Mouse (Mus musculus) WW6 (cell line): ENCODE data around the gene Herc1.

Experiments used
- DNase-seq: peaks from one replicate; pipeline ENCODE4 v3.0.0-alpha.2; 2013; ENCODE audit warnings: low read depth, low spot score

Gene Herc1

GRCm38 (mm10) chr9:66349860-66350787, at the start of gene Herc1:
Herc1 (plus strand) TSS chr9:66350450.
- DNase-seq: peak; percentile 90

- no peak for DNase-seq
These were observed 45.7 kb upstream of the Herc1 start for GRCm38 (mm10) chr9:66304320-66305090.

DNA sequence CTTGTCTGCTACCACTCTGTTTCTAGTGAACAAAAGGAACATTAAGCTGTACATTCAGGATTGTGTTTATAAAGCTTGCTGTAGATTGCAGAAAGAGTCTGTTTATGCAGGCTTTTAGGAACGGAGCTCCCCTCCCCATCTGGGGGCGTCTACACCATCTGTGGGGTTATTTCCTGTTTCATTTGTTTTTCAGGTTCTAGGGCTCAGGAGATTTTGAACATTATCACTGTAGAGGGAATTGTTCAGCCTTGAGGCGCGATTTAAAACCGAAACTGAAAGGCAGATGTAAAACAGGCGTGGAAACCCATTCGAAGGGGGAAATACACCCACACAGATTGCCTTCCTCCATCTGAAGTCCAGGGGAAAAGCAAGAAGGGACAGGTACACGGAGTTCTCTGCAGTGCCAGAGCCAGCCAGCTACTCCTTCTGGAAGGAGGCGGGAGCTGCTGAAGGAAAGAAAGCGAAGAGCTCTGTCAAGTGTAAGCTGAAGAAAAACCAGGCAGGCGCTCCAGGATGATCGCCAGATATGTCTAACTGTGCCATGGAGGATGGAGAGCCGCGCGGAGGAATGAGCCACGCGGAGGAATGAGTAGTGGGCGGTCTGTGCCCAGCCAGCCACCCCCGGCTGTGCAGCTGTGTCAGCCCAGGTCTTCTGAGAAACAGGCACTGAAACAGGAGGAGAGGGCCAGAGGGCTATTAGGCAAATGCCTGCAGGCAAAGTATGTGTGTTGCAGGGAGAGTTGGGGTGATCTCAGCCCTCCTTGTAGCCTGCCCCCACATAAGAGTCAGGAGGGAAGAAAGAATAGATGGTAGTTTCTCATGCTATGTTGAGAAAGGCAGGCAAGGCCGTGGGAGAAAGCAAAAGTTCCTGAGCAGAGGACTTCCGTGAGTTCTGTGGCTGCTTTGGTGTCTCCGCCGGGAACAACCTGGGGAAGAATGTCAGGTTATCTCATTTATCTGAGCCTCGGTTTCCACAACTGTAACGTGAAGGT, 44.8 kb upstream of the Herc1 start:
- no peak for DNase-seq

- DNase-seq: no peak
These were observed 43.8 kb upstream of the Herc1 start for GRCm38 (mm10) chr9:66306414-66306813.

DNA sequence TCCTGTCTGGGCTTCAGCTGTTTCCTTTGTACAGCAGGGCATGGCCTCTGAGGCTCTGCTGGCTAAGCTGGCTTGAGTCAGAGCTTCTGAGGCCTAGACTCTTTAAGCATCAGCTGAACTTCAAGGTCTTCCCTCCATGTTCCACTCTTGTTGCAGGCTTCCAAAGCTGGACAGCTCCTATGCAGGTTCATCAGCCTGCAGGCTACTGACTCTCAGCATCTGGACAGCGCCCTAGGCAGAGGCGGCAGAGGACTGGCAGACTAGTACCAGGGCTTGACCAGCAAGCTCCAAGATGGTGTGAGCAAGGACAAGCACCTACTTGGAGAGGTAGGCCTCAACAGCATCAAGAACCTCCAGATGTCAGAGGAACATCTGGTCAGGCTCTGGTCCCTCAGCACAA, 42.9 kb upstream of the Herc1 start:
- DNase-seq: peak; percentile 28

- DNase-seq: no peak
These were observed 41.5 kb upstream of the Herc1 start for GRCm38 (mm10) chr9:66308741-66309140.

DNA sequence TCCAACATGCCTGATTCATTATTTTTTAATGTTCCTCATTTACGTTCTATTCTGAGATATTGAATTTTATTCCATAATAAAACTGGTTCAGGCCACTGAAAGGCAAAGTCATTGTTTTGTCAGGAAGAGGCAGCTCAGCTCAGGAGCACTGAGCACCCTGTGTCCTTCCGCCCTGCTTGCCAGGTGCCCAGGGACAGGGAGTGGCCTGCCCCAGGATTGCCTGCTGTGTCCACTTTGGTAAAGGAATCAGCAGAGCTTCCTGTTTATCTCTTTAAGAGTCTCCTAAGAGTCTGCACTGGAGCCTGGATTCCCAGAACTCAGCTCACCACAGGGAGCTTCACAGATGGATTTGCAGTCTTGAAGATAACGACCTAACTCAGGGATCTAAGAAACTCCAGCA, 38.8 kb upstream of the Herc1 start:
- DNase-seq: no peak

GRCm38 (mm10) chr9:66316603-66317002, 33.6 kb upstream of the Herc1 start:
- DNase-seq: no peak

GRCm38 (mm10) chr9:66322010-66322931, 28.0 kb upstream of the Herc1 start:
- DNase-seq: no peak

DNA sequence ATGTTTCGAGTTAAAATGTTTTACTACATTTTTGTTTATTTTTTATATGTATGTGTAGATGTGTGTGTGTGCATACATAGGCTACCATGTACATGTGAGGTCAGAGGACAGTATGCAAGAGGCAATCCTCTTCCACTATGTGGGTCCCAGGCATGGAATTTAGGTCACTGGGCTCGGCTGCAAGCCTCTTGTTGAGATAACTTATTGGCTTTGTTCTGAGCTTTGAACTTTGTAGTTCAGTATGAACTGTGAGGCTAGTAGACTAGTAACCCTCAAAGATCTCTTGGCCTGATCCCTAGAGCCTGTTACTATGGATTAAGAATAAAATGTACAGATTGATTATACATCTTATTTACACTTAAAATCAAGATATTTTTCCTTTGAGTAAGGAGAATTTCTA, 23.4 kb upstream of the Herc1 start:
- DNase-seq: no peak

DNA sequence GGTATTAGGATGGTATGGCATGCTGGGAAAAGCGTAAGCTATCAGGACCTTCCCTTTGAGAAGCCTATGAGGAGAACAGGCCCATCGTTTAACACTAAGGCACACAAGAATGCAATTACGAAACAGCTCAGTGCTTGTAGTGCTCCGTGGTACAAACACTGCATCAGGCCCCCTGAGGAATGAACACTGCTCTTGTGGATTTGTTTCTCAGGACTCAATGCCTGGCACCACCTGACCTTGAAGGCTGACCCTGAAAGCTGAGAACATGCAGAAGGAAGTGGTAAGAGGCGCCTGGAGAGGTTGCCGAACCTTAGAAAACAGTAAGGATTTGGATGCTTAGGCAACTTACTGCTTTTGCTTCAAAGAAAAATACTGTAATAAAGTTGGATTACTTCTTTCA, 20.8 kb upstream of the Herc1 start:
- no peak for DNase-seq

- no peak for DNase-seq
These were observed 19.8 kb upstream of the Herc1 start for GRCm38 (mm10) chr9:66330437-66330836.

DNA sequence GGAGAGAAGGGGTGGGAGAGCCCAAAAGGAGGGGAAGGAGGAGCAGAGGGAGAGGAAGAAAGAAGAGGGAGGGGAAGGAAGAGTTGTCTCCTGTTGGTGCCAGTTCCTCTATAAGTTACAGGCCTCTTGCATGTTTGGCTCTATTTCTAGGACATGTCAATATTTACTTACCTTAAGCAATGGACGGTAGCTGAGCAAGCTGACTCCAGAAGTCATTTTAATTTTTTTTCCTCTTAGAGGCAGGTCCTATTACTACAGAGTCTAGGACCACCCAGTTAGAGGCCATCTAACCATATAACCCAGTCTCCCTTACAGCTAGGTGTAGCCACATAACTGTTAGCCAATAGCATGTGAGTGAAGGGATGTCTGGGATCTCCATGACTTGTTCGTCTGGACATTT, 18.7 kb upstream of the Herc1 start:
- DNase-seq: no peak

DNA sequence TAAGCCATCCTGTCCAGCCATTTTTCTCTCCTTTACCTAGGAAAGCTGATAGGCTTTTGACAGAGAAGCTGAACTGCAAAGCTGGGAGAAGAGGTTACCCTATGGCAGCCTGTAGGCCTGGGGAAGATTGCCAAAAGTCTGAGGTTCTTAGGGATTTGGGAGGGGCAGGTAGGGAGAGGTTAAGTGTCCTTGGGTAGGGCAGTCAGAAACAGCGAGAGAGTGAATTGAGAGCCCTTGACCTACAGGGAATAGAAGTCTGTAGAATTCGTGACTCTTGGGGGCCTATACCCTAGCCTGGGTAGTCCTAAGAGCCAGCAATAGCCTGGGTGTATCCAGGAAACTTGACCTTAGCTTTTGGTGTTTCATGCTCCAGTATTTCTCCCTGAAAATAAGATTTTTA, 17.9 kb upstream of the Herc1 start:
- DNase-seq: no peak

DNA sequence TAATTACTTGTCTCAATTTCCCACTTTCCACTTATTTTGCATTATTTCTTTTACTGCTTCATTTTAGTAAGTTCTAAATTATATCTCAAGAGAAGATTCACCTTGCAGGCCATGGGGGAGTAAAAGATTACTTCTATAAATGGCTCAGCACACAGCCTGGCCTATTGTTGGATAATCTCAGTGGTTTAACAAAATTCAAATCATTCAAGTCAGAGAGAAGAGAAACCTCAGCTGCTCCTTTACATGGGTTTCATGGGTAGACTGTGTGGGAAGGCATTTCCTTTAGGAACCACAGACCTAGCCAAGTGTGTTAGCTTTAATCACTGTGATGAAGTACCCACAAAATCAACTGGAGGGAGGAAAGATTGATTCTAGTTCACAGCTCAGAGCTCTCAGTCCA, 13.0 kb upstream of the Herc1 start:
- no peak for DNase-seq

GRCm38 (mm10) chr9:66338005-66338782, 12.1 kb upstream of the Herc1 start:
- DNase-seq: no peak

DNA sequence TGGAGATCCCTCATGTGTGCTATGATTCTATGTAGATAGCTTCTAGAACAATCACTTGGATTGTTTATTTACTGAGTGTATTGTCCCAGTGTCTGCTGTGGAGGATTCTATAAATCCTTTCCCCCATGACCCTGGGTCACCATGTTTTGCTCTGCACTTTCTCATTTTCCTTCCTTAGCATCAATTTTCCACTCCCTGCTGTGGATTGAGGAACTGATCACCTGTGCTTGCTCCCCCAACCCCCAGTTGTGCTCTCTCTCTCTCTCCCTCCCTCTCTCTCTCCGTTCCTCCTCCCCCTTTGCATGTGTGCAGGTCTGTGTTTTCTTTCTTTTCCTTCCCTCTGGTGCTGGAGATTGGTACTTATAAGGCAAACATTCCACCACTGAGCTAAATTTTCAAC, 10.5 kb upstream of the Herc1 start:
- DNase-seq: no peak

DNA sequence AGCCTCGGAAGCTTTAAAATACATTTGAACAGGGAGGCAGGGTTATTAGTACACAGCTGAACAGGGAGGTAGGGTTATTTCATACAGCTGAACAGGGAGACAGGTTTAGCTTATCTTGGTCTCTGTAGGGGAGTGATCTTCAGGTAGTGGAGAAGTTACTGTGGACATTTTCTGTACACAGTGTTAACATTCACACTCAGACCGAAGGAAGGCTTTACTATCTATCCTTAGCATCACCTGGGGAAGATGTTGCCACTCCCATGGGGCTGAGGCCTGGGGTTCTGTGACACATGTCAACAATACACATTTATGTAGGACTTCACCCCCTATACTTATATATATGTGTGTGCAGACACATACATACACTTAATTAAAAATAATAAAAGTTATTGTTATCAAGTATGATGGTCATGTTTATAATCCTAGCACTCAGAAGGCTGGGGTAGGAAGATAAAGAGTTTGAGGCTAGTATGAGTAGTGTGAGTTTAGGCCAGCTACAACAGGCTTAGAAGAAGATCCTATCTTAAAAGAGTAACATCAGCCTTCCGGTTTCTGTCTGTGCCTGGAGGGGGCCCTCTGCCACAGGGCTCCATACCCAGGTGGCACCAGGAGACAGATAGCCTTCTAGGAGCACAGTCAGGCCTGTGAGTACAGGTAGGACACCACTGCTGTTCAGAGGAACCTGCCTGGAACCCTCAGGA, 9.7 kb upstream of the Herc1 start:
- DNase-seq: no peak

DNA sequence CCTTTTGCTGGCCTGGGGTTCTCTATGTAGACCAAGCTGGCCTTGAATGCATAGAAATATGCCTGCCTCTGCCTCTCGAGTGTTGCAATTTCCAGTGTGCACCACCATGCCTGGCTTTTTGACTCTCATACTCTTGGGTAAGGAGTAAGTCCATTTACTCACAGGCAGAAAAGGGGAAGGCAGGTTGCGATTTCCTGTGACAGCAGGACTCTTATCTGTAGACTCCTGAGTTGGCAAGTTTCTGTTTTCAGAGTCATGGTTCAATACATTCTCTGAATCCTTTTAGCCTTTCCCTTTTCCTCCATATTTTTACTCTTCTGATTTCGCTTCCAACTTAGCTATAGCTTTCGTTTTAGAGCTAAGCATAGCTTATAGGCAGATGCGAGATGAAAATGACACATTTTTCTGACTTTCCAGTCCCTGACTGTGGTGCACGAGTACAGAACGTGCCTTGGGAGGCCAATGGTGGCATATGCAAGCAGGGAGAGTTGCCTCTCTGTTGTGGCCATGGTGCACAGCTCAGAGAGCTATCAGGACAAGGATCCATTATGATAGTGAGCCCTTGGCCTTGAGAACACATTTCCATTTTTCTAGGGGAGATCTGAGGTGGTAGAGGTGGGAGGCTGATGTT, 2.7 kb upstream of the Herc1 start:
- DNase-seq: no peak
